Mouse (Mus musculus) embryonic facial prominence, embryonic 15.5 days (tissue): Measurements from ENCODE around the gene 4931440F15Rik. TPM values are rescaled to one million over a fixed set of nuclear protein-coding genes. Genes with fewer than 3 reads are reported as not detected.
"Not testable (repeated sequence)": the region's sequence is repeated elsewhere in the genome, so short reads cannot be mapped to it uniquely, and the experiment has no call there.

ENCODE experiments used
- ATAC-seq: fragments of 200-750 bp; cut with Nextera tagmentation; 2 replicates; pipeline ENCODE4 v1.8.0; 2017; ENCODE audit warnings: low read depth, moderate TSS enrichment; ENCODE audit not compliant: insufficient number of reproducible peaks, low FRiP score, low TSS enrichment
- H3K27ac ChIP-seq: fragments of 300-500 bp; sonication (generic); replicated peaks from 2 replicates; pipeline ENCODE4 v1.5.1; 2015; ENCODE audit warnings: mild to moderate bottlenecking, inconsistent platforms
- H3K27me3 ChIP-seq: fragments of 300-500 bp; sonication (generic); 2 replicates; pipeline ENCODE4 v1.6.1; 2015; ENCODE audit warnings: inconsistent platforms
- H3K36me3 ChIP-seq: fragments of 300-500 bp; sonication (generic); 2 replicates; pipeline ENCODE4 v1.6.1; 2015; ENCODE audit warnings: mild to moderate bottlenecking, inconsistent platforms
- H3K4me1 ChIP-seq: fragments of 300-500 bp; sonication (generic); 2 replicates; pipeline ENCODE4 v1.6.1; 2015; ENCODE audit warnings: inconsistent platforms
- H3K4me2 ChIP-seq: fragments of 300-500 bp; sonication (generic); replicated peaks from 2 replicates; pipeline ENCODE4 v1.6.1; 2015; ENCODE audit warnings: mild to moderate bottlenecking, inconsistent platforms
- H3K4me3 ChIP-seq: fragments of 300-500 bp; sonication (generic); replicated peaks from 2 replicates; pipeline ENCODE4 v1.5.1; 2015; ENCODE audit warnings: mild to moderate bottlenecking, inconsistent platforms
- H3K9ac ChIP-seq: fragments of 300-500 bp; sonication (generic); 2 replicates; pipeline ENCODE4 v1.6.1; 2015; ENCODE audit warnings: inconsistent platforms
- H3K9me3 ChIP-seq: fragments of 300-500 bp; sonication (generic); replicated peaks from 2 replicates; pipeline ENCODE4 v1.6.1; 2016; ENCODE audit warnings: inconsistent platforms
- WGBS: fragments of 180-500 bp; shearing (Covaris S2); methylation state at CpG from one replicate; pipeline ENCODE4 v1.1.7; 2015; 5-methylcytosine and 5-hydroxymethylcytosine counted together
- polyA plus RNA-seq: library from polyadenylated mRNA; unstranded; fragments of >200 nt; fragmentation: Nextera tagmentation; extraction: Ambion mirVana; gene quantifications from 2 replicates; pipeline ENCODE4 v1.2.1, GENCODE M21; 2015

4931440F15Rik gene
- polyA plus RNA-seq = 0.24 and 0.38 TPM in 2 replicates

- ATAC-seq, H3K27ac ChIP-seq, H3K9ac ChIP-seq, H3K36me3 ChIP-seq, H3K9me3 ChIP-seq, H3K4me1 ChIP-seq: not testable (repeated sequence)
- Histone ChIP-seq H3K4me2 (peak within 1 kb of the TSS; percentile 45), H3K4me3 (peak within 1 kb of the TSS; percentile 26), H3K27me3 (peaks cover 16% of the 10 kb centered on the region)
- 34% methylated on average over 21 of the region's 21 CpGs for WGBS
Measured at GRCm38 (mm10) chr11:29825271-29825718, at the start of gene 4931440F15Rik. TSS of gene 4931440F15Rik (minus strand) at chr11:29825668.

DNA sequence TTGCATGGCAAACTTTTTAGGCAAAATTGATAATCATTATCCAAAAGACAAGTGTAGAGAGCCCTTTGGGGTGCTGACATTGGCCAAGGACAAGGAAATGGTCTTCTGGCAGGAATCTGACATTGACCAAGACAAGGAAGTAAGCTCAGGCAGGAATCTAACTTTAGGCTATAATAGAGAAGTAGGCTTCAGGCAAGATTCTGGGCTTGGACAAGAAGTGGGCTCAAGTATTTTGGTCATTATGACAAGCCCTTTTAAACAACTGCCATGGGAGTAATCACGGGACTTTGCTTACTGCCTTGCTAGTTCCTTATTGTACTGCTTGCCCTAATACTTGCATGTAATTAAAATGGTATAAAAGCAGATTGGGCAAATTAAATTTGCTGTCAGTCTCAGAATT lies 49.3 kb upstream of the 4931440F15Rik start:
- H3K27me3 ChIP-seq, ATAC-seq, H3K9ac ChIP-seq, H3K4me2 ChIP-seq, H3K27ac ChIP-seq, H3K36me3 ChIP-seq, H3K4me3 ChIP-seq, H3K9me3 ChIP-seq, H3K4me1 ChIP-seq: not testable (repeated sequence)
- WGBS = 74% methylated on average over 1 of the region's 1 CpGs

GRCm38 (mm10) chr11:29870174-29870573 lies 44.7 kb upstream of the 4931440F15Rik start:
- WGBS = 85% methylated on average over 2 of the region's 2 CpGs
- ATAC-seq = no peak

GRCm38 (mm10) chr11:29864269-29864668 lies 38.8 kb upstream of the 4931440F15Rik start:
- Histone ChIP-seq H3K27ac (no peak overlapping the region), H3K4me2 (no peak overlapping the region), H3K4me3 (no peak overlapping the region), H3K9me3 (no peaks in the 10 kb centered on the region), H3K27me3 (no peaks in the 10 kb centered on the region), H3K4me1 (no peaks in the 10 kb centered on the region), H3K36me3 (no peaks in the 10 kb centered on the region), H3K9ac (no peak overlapping the region)
- no peak for ATAC-seq

More at GRCm38 (mm10) chr11:29870174-29870573, 44.7 kb upstream of the 4931440F15Rik start:
- no peaks in the 10 kb centered on the region for H3K27me3 ChIP-seq
- H3K27ac ChIP-seq = no peak overlapping the region
- no peaks in the 10 kb centered on the region for H3K4me1 ChIP-seq
- H3K4me2 ChIP-seq = no peak overlapping the region
- H3K9me3 ChIP-seq = no peaks in the 10 kb centered on the region
- no peak overlapping the region for H3K4me3 ChIP-seq
- H3K36me3 ChIP-seq = no peaks in the 10 kb centered on the region
- H3K9ac ChIP-seq = no peak overlapping the region

DNA sequence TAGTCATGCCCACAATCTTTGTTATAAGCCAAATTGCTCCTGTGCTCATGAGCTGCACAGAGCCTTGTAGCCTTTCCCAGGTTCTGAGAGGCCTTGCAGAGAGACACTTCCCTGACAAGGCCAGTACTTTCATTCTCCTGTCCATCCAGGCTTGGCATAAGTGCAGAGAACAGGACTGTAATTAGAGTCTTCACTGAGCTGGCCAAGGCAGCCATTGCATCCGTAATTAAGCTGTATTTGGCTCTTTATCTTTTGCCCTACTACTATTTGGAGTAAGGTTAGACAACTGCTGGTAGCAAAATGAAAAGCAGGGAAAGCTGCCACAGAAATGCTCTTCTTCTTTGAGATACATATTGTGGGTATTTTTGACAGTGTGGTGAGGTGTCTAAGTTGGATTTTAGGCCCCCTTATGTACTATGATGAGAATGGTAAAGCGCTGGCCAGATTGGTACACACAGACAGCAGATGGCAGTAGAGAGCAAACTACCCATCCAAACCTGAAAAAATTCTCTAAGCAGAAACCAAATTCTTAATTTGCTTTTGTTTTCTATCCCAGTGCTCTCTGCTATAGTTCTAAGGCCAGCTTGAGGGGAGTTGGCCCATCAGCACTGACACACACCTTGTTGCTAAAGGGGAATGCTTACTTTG lies 36.4 kb upstream of the 4931440F15Rik start:
- no peak overlapping the region for H3K4me2 ChIP-seq
- no peak overlapping the region for H3K27ac ChIP-seq
- WGBS = 39% methylated on average over 2 of the region's 2 CpGs
- no peak overlapping the region for H3K9ac ChIP-seq
- ATAC-seq = no peak
- H3K9me3 ChIP-seq = no peaks in the 10 kb centered on the region
- H3K4me3 ChIP-seq = no peak overlapping the region
- H3K4me1 ChIP-seq = no peaks in the 10 kb centered on the region
- no peaks in the 10 kb centered on the region for H3K36me3 ChIP-seq
- H3K27me3 ChIP-seq = no peaks in the 10 kb centered on the region

GRCm38 (mm10) chr11:29861040-29861439 lies 35.6 kb upstream of the 4931440F15Rik start:
- Histone ChIP-seq H3K4me3 (no peak overlapping the region), H3K4me1 (no peaks in the 10 kb centered on the region), H3K27me3 (no peaks in the 10 kb centered on the region), H3K27ac (no peak overlapping the region), H3K4me2 (no peak overlapping the region), H3K36me3 (no peaks in the 10 kb centered on the region), H3K9ac (no peak overlapping the region), H3K9me3 (no peaks in the 10 kb centered on the region)
- WGBS = 62% methylated on average over 2 of the region's 2 CpGs
- no peak for ATAC-seq

DNA sequence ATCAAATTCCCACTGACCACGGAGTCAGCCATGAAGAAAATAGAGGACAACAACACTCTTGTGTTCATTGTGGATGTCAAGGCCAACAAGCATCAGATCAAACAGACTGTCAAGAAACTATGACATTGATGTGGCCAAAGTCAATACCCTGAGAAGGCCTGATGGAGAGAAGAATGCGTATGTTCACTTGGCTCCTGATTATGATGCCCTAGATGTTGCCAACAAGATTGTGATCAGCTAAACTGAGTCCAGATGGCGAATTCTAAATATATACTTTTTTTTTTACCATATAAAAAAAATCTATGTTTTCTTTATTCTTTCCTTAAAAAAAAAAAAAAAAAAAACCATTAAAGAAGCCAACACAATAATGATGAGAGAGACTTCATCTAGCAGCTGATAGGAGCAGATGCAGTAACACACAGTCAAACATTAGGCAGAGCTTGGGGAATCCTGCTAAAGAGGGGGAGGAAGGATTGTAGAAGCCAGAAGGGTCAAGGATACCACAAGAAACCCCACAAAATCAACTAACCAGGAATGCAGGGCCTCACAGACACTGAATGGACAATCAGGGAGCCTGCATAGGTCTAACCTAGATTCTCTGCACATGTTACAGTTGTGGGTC lies 15.2 kb upstream of the 4931440F15Rik start:
- Histone ChIP-seq H3K4me3 (no peak overlapping the region), H3K27ac (peak overlapping the region; percentile 53; the same call in 1 of the 2 replicates), H3K9me3 (no peaks in the 10 kb centered on the region), H3K27me3 (no peaks in the 10 kb centered on the region), H3K4me1 (no peaks in the 10 kb centered on the region), H3K36me3 (no peaks in the 10 kb centered on the region), H3K9ac (no peak overlapping the region), H3K4me2 (no peak overlapping the region)
- no peak for ATAC-seq
- 79% methylated on average over 3 of the region's 3 CpGs for WGBS

- H3K4me1 ChIP-seq = no peaks in the 10 kb centered on the region
- no peak overlapping the region for H3K9ac ChIP-seq
- H3K4me2 ChIP-seq = no peak overlapping the region
- 35% methylated on average over 3 of the region's 3 CpGs for WGBS
- no peaks in the 10 kb centered on the region for H3K36me3 ChIP-seq
- H3K27ac ChIP-seq = peak overlapping the region; percentile 53; the same call in 1 of the 2 replicates
- peak; percentile 89 for ATAC-seq
- H3K27me3 ChIP-seq = no peaks in the 10 kb centered on the region
- no peaks in the 10 kb centered on the region for H3K9me3 ChIP-seq
- no peak overlapping the region for H3K4me3 ChIP-seq
Measured at GRCm38 (mm10) chr11:29839781-29840180, 14.3 kb upstream of the 4931440F15Rik start.

DNA sequence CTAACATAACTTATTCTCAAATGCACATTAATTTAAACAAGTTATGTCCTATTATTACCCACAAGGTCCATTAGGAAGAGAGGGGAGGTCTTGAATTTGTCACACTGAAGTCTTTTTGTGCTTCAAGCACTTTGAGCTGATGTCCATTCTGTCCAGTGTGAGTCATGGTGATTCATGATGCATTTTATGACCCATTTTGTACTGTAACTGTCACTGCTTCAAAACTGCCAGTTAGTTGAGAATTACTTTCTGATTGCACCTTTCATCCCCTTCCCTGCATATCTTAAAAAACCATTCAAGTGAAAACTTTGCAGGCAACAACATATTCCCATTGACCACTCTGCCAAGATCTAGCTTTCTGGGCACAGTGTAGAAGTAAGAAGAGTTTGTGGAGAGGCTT lies 11.6 kb upstream of the 4931440F15Rik start:
- H3K9me3 ChIP-seq = no peaks in the 10 kb centered on the region
- no peak overlapping the region for H3K9ac ChIP-seq
- H3K4me3 ChIP-seq = no peak overlapping the region
- no peak for ATAC-seq
- no peaks in the 10 kb centered on the region for H3K27me3 ChIP-seq
- no peaks in the 10 kb centered on the region for H3K4me1 ChIP-seq
- H3K4me2 ChIP-seq = no peak overlapping the region
- H3K36me3 ChIP-seq = no peaks in the 10 kb centered on the region
- no peak overlapping the region for H3K27ac ChIP-seq

DNA sequence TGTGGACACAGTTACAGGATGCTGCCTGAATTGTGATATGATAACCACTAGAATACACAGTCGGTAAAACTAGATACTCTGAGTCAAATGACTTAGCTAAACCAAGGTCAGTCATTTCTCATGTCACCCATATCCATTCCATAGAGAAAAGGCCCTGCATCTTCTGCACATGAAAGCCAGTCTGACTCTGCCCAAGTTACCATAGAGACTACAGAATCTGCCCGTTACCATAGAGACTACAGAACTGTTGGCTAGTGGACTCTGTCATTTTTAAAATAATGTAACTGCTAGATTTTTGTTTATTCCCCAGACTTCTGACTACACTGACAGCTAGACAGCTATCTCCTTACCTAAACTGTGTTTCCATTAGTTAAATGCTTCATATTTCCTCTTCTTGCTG lies 2.3 kb upstream of the 4931440F15Rik start:
- no peak for ATAC-seq
- no peak overlapping the region for H3K9ac ChIP-seq
- 87% methylated on average over 2 of the region's 2 CpGs for WGBS
- H3K36me3 ChIP-seq = no peaks in the 10 kb centered on the region
- H3K27ac ChIP-seq = no peak overlapping the region
- peaks cover 8% of the 10 kb centered on the region; the same call in 1 of the 2 replicates for H3K4me1 ChIP-seq
- peaks cover 16% of the 10 kb centered on the region for H3K27me3 ChIP-seq
- H3K9me3 ChIP-seq = no peaks in the 10 kb centered on the region
- no peak overlapping the region for H3K4me2 ChIP-seq
- no peak overlapping the region for H3K4me3 ChIP-seq

- Histone ChIP-seq H3K9ac (no peak overlapping the region), H3K4me3 (no peak overlapping the region), H3K4me1 (peaks cover 8% of the 10 kb centered on the region; the same call in 1 of the 2 replicates), H3K4me2 (no peak overlapping the region), H3K27me3 (peaks cover 16% of the 10 kb centered on the region), H3K27ac (no peak overlapping the region), H3K36me3 (no peaks in the 10 kb centered on the region), H3K9me3 (no peaks in the 10 kb centered on the region)
- 96% methylated on average over 1 of the region's 1 CpGs for WGBS
- no peak for ATAC-seq
Measured at GRCm38 (mm10) chr11:29826001-29826400, 533 bp upstream of the 4931440F15Rik start.
